Mouse (Mus musculus): ENCODE results near the gene Spred2. TPM values are rescaled to one million over a fixed set of nuclear protein-coding genes. Genes with fewer than 3 reads are reported as not detected.
A peak's percentile ranks its signal among the peaks of the same experiment; 100 is the strongest.

The Spred2 gene
- polyA plus RNA-seq, 1 experiment = 0.58 TPM

DNA sequence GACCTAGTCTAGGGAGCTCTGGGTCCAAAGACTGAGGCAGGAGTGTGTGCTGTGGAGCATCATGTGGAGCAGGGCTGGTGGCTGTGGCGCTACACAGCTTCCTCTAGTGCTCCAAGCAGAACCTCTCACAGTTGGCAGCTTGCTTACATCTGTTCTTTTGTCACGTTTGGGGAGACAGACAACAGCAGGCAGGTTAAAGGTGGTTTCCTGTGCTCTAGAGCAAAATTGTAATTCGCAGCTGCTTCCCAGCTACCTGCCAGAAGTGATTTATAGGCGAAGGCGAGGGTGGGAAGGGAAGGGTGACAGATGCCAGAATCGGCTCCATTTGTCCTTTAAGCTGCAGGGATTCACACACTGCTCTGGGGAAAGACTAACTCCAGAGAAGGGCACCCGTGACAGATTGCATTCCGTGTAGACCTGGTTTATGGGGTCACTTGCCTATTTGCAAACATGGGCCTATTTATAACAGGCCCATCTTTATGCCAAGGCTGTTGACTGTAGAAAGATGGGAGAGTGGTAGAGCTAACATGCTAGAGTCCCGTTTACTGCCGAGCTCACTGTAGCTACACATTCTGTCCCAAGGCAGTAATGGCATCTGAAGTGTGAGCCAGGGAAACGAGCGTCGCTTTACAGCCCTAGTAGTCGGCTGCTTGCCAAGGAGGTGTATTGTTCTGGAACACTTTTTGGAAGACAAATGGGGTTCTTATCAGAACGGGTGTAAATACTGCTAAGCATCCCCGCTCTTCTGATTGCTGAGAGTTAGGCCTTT, 87.2 kb downstream of the Spred2 start:
- Histone ChIP-seq H3K4me1 (ENCODE audit: control insufficient read depth) (peaks cover 3% of the 10 kb centered on the region; the same call in 1 of the 2 replicates), H3K9me3 (ENCODE audit: control insufficient read depth, low read length) (no peaks in the 10 kb centered on the region), H3K36me3 (ENCODE audit: control insufficient read depth) (peaks cover 40% of the 10 kb centered on the region), H3K4me3 (replicated peaks) (no peak overlapping the region), H3K27me3 (ENCODE audit: control insufficient read depth) (no peaks in the 10 kb centered on the region)
- no peak for TF ChIP-seq GATA1 (IDR thresholded peaks at IDR 0.05; ENCODE audit: low read length)
- TF ChIP-seq TAL1 (IDR thresholded peaks at IDR 0.05; ENCODE audit: low read length) = no peak

DNA sequence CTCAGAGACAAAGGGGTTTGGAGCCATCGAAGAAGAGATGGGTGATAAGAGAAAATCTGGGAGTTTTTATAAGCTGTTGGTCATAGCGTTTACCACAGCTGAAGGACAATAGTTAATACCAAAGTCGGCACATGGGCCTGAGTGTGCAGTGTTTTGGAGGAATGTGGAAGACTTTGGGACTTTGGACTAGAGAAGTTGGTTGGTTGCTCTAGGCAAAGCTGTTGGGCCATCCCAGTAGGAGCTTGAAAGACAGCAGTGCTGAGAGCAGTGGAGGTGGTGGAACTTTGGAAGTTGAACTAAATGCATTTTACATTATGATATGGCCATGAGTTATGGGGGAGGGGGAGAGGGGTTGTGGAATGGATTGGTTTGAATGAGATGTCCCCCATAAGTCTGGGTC, 89.2 kb downstream of the Spred2 start:
- Histone ChIP-seq H3K4me1 (ENCODE audit: control insufficient read depth) (peaks cover 7% of the 10 kb centered on the region), H3K9me3 (ENCODE audit: control insufficient read depth, low read length) (peaks cover 5% of the 10 kb centered on the region), H3K27me3 (ENCODE audit: control insufficient read depth) (no peaks in the 10 kb centered on the region), H3K36me3 (ENCODE audit: control insufficient read depth) (peaks cover 37% of the 10 kb centered on the region), H3K4me3 (replicated peaks) (no peak overlapping the region)
- TF ChIP-seq GATA1 (IDR thresholded peaks at IDR 0.05; ENCODE audit: low read length) (no peak), TAL1 (IDR thresholded peaks at IDR 0.05; ENCODE audit: low read length) (no peak)

DNA sequence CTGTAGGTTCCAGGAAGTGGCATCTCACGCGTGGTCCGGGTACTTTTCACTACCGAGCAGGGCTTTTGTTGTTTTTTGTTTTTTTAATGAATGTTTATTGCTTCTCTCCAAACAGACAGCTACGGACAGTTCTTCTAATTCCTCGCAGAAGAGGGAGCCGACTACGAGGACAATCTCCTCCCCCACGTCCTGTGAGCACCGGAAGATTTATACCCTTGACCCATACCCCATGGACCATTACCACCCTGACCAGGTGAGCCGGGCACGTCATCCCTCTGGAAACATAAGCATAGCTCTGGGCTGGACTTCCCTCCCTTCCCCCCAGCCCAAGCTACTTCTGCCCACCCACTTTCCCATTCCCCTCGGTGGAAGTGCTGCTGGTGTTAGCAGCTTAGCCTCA, 93.8 kb downstream of the Spred2 start:
- Histone ChIP-seq H3K36me3 (ENCODE audit: control insufficient read depth) (peaks cover 54% of the 10 kb centered on the region), H3K9me3 (ENCODE audit: control insufficient read depth, low read length) (peaks cover 34% of the 10 kb centered on the region)
- TF ChIP-seq GATA1 (IDR thresholded peaks at IDR 0.05; ENCODE audit: low read length) (no peak), TAL1 (IDR thresholded peaks at IDR 0.05; ENCODE audit: low read length) (no peak)

DNA sequence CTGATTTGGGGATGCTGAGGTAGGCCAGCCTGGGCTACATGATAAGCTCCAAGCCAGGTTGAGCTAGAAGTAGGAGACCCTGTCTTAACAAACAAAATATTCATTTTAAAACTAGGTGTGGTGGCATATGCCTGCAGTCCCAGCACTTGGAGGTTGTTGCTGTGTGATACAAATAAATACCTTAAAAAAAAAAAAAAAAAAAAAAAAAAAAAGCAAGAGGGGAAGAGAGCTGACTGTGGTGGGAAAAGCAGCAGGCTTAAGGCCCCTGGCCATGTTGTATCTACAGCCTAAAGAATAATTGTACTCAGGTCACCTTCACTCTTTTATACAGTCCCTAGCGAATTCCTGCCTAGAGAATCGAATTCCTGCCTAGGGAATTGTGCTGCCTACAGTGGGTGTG, 94.7 kb downstream of the Spred2 start:
- Histone ChIP-seq H3K36me3 (ENCODE audit: control insufficient read depth) (peaks cover 57% of the 10 kb centered on the region), H3K9me3 (ENCODE audit: control insufficient read depth, low read length) (peaks cover 34% of the 10 kb centered on the region)

More for the DNA sequence above, 93.8 kb downstream of the Spred2 start:
- Histone ChIP-seq H3K27me3 (ENCODE audit: control insufficient read depth) (peaks cover 3% of the 10 kb centered on the region; the same call in 1 of the 2 replicates), H3K4me3 (replicated peaks) (no peak overlapping the region), H3K4me1 (ENCODE audit: control insufficient read depth) (peaks cover 35% of the 10 kb centered on the region)

DNA sequence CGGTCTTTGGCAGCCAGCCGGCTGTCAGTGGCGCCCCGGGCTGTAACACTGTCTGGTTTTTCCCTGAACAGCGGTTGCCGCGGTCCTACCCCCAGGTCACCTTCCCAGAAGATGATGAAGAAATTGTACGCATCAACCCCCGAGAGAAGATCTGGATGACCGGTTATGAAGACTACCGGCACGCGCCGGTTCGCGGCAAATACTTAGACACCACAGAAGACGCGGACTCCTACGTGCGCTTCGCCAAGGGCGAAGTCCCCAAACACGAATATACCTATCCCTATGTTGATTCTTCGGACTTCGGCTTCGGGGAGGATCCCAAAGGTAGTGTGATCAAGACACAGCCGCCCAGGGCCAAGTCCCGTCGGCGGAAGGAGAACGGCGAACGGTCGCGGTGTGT, 96.5 kb downstream of the Spred2 start:
- TF ChIP-seq GATA1 (IDR thresholded peaks at IDR 0.05; ENCODE audit: low read length) (no peak), TAL1 (IDR thresholded peaks at IDR 0.05; ENCODE audit: low read length) (no peak)
- H3K36me3 ChIP-seq (ENCODE audit: control insufficient read depth) = peaks cover 60% of the 10 kb centered on the region

More for the DNA sequence above, 94.7 kb downstream of the Spred2 start:
- H3K4me3 ChIP-seq (replicated peaks) = no peak overlapping the region
- peaks cover 3% of the 10 kb centered on the region; the same call in 1 of the 2 replicates for H3K27me3 ChIP-seq (ENCODE audit: control insufficient read depth)
- peaks cover 41% of the 10 kb centered on the region for H3K4me1 ChIP-seq (ENCODE audit: control insufficient read depth)
- TF ChIP-seq TAL1 (IDR thresholded peaks at IDR 0.05; ENCODE audit: low read length) = no peak

DNA sequence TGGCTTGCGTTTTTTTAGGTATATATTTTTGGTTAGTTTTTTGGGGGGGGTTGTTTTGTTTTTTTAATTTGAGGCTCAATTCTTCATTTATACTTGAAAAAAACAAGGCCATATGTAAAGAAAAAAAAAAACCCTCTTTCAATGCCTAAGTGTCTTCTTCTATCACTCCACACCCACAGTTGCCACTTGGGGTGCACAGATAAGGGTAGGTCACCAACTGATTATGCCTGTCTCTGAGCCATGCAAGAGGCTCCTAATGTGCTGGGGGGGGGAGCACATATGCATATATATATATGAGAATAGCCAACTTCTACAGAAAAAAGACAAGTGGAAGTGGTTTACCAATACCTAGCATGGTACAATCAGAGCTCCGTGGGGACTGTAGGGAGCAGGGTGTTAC, 98.3 kb downstream of the Spred2 start:
- Histone ChIP-seq H3K27me3 (ENCODE audit: control insufficient read depth) (peaks cover 3% of the 10 kb centered on the region; the same call in 1 of the 2 replicates), H3K4me1 (ENCODE audit: control insufficient read depth) (peaks cover 67% of the 10 kb centered on the region), H3K9me3 (ENCODE audit: control insufficient read depth, low read length) (peaks cover 34% of the 10 kb centered on the region), H3K4me3 (replicated peaks) (peak overlapping the region; percentile 44), H3K36me3 (ENCODE audit: control insufficient read depth) (peaks cover 62% of the 10 kb centered on the region)
- no peak for TF ChIP-seq TAL1 (IDR thresholded peaks at IDR 0.05; ENCODE audit: low read length)
- TF ChIP-seq GATA1 (IDR thresholded peaks at IDR 0.05; ENCODE audit: low read length) = peak; percentile 51; the same call in 1 of the 2 replicates

More for the DNA sequence above, 96.5 kb downstream of the Spred2 start:
- peaks cover 52% of the 10 kb centered on the region for H3K4me1 ChIP-seq (ENCODE audit: control insufficient read depth)
- H3K4me3 ChIP-seq (replicated peaks) = no peak overlapping the region
- peaks cover 3% of the 10 kb centered on the region; the same call in 1 of the 2 replicates for H3K27me3 ChIP-seq (ENCODE audit: control insufficient read depth)
- peaks cover 34% of the 10 kb centered on the region for H3K9me3 ChIP-seq (ENCODE audit: control insufficient read depth, low read length)

DNA sequence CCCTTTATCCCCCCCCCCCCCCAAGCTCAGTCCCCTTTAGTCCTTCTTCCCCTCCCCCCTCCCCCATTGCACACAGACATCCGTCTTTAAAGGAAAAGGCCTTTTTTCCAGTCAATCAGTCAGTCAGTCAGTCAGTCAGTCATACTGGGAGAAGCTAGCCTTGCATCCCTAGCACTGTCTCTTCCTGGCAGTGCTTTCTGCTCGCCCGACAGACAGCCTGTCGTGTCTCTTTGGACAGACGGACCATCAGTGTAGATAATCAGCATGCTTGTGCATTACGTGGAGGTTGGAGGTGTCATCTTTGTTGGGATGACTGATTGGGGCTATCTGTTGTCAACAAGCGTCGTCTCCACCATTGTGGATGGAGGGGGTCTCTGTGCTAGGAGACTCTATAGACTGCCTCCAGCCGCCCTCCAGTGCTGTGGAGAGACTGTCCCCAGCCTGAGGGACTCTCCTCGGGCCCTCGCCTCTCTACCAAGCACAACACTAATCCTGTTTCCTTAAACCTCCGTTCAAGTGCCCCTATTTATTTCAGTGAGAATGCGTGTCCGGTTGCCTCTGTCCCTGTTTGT, 98.8 kb downstream of the Spred2 start:
- Histone ChIP-seq H3K4me3 (replicated peaks) (peak overlapping the region; percentile 44), H3K36me3 (ENCODE audit: control insufficient read depth) (peaks cover 60% of the 10 kb centered on the region), H3K27me3 (ENCODE audit: control insufficient read depth) (peaks cover 3% of the 10 kb centered on the region; the same call in 1 of the 2 replicates), H3K9me3 (ENCODE audit: control insufficient read depth, low read length) (peaks cover 33% of the 10 kb centered on the region), H3K4me1 (ENCODE audit: control insufficient read depth) (peaks cover 70% of the 10 kb centered on the region)
- no peak for TF ChIP-seq GATA1 (IDR thresholded peaks at IDR 0.05; ENCODE audit: low read length)
- TF ChIP-seq TAL1 (IDR thresholded peaks at IDR 0.05; ENCODE audit: low read length) = no peak

DNA sequence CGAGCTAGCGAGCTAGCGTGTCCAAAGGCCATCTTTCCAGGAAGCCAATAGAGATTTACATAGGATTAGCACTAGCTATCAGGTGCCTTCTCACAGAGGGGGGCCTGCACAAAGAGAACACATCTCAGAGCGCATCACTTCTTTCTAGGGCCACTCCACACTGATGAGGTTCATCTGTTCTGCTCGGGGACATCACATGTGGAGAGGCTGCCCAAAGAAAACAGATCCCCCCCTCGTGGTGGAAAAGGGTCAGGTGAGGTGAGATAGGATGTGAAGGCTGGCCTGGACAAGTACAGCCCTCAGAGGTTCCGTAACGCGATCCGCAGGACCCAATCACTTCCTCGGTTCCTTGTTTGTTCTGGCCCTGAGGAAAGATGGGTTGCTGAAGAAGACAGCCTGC, 101.7 kb downstream of the Spred2 start:
- Histone ChIP-seq H3K9me3 (ENCODE audit: control insufficient read depth, low read length) (peaks cover 9% of the 10 kb centered on the region), H3K27me3 (ENCODE audit: control insufficient read depth) (peaks cover 3% of the 10 kb centered on the region; the same call in 1 of the 2 replicates), H3K4me1 (ENCODE audit: control insufficient read depth) (peaks cover 73% of the 10 kb centered on the region), H3K4me3 (replicated peaks) (no peak overlapping the region), H3K36me3 (ENCODE audit: control insufficient read depth) (peaks cover 32% of the 10 kb centered on the region)
- TF ChIP-seq TAL1 (IDR thresholded peaks at IDR 0.05; ENCODE audit: low read length) = no peak
- TF ChIP-seq GATA1 (IDR thresholded peaks at IDR 0.05; ENCODE audit: low read length) = no peak

DNA sequence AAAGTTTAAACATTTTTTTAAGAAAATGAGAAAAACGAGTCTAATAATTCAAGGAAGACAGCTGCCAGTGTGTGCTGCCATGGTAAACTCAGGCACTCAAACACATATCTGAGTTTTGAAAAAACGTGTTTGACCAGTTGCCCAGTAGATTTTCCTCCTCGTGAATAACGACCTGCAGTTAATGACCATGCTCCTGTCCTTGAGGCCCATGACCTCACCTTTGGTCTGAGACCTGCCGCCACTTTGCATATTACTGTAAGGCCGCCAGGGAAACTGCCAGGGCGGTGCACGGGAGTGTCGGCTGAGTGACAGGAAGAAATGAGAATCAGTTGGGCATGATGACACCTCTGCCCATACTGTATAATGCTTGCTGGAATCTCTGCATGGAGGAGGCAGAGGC, 103.5 kb downstream of the Spred2 start:
- Histone ChIP-seq H3K36me3 (ENCODE audit: control insufficient read depth) (peaks cover 21% of the 10 kb centered on the region), H3K9me3 (ENCODE audit: control insufficient read depth, low read length) (no peaks in the 10 kb centered on the region), H3K4me1 (ENCODE audit: control insufficient read depth) (peaks cover 56% of the 10 kb centered on the region), H3K27me3 (ENCODE audit: control insufficient read depth) (no peaks in the 10 kb centered on the region), H3K4me3 (replicated peaks) (no peak overlapping the region)
- TF ChIP-seq GATA1 (IDR thresholded peaks at IDR 0.05; ENCODE audit: low read length) (no peak), TAL1 (IDR thresholded peaks at IDR 0.05; ENCODE audit: low read length) (no peak)
